Mouse (Mus musculus): ENCODE results near the gene Dnm3. TPM values are rescaled to one million over a fixed set of nuclear protein-coding genes. Genes with fewer than 3 reads are reported as not detected.

The Dnm3 gene
- polyA plus RNA-seq, 1 experiment from 2014 or later, result 1.5 TPM

- ATAC-seq (replicated peaks; ENCODE audit: insufficient number of reproducible peaks, low FRiP score, low TSS enrichment), result no peak
- no peaks in the 10 kb centered on the region for H3K36me3 ChIP-seq (ENCODE audit: control insufficient read depth, insufficient read depth, low read length)
- no peak overlapping the region for H3K4me2 ChIP-seq
- no peak overlapping the region for H3K4me3 ChIP-seq (ENCODE audit: low read depth, low read length)
- H3K9me3 ChIP-seq (replicated peaks; ENCODE audit: control insufficient read depth, low read length), result no peaks in the 10 kb centered on the region
- 83% methylated on average over 8 of the region's 8 CpGs for WGBS (ENCODE audit: insufficient replicate concordance)
- H3K27me3 ChIP-seq (ENCODE audit: control insufficient read depth, insufficient read depth, low read length), result no peaks in the 10 kb centered on the region
- H3K4me1 ChIP-seq (ENCODE audit: control insufficient read depth, insufficient read depth, low read length), result peaks cover 25% of the 10 kb centered on the region
- H3K27ac ChIP-seq (ENCODE audit: low read depth, low read length), result no peak overlapping the region
- no peak overlapping the region for H3K9ac ChIP-seq (ENCODE audit: low read depth, low read length)
Observed at GRCm38 (mm10) chr1:162213066-162213465, 264.8 kb downstream of the Dnm3 start.

GRCm38 (mm10) chr1:162210529-162210928, 267.3 kb downstream of the Dnm3 start:
- WGBS (ENCODE audit: insufficient replicate concordance), result 54% methylated on average over 2 of the region's 2 CpGs

GRCm38 (mm10) chr1:162209487-162210149, 268.2 kb downstream of the Dnm3 start:
- H3K36me3 ChIP-seq (ENCODE audit: control insufficient read depth, insufficient read depth, low read length), result no peaks in the 10 kb centered on the region
- H3K4me1 ChIP-seq (ENCODE audit: control insufficient read depth, insufficient read depth, low read length), result peaks cover 23% of the 10 kb centered on the region
- H3K27me3 ChIP-seq (ENCODE audit: control insufficient read depth, insufficient read depth, low read length), result no peaks in the 10 kb centered on the region
- no peak for ATAC-seq (replicated peaks; ENCODE audit: insufficient number of reproducible peaks, low FRiP score, low TSS enrichment)
- no peaks in the 10 kb centered on the region for H3K9me3 ChIP-seq (replicated peaks; ENCODE audit: control insufficient read depth, low read length)
- peak overlapping the region; percentile 27; the same call in 1 of the 2 replicates for H3K4me2 ChIP-seq
- 44% methylated on average over 10 of the region's 10 CpGs for WGBS (ENCODE audit: insufficient replicate concordance)
- H3K27ac ChIP-seq (ENCODE audit: low read depth, low read length), result peak overlapping the region; percentile 54; the same call in 1 of the 2 replicates
- no peak overlapping the region for H3K4me3 ChIP-seq (ENCODE audit: low read depth, low read length)
- H3K9ac ChIP-seq (ENCODE audit: low read depth, low read length), result no peak overlapping the region

More at GRCm38 (mm10) chr1:162210529-162210928, 267.3 kb downstream of the Dnm3 start:
- H3K27ac ChIP-seq (ENCODE audit: low read depth, low read length), result 0 out of 2 replicates have a peak overlapping the region, but pooled peaks have one; percentile 29
- H3K9me3 ChIP-seq (replicated peaks; ENCODE audit: control insufficient read depth, low read length), result no peaks in the 10 kb centered on the region
- no peak overlapping the region for H3K4me2 ChIP-seq
- no peaks in the 10 kb centered on the region for H3K36me3 ChIP-seq (ENCODE audit: control insufficient read depth, insufficient read depth, low read length)
- H3K27me3 ChIP-seq (ENCODE audit: control insufficient read depth, insufficient read depth, low read length), result no peaks in the 10 kb centered on the region
- ATAC-seq (replicated peaks; ENCODE audit: insufficient number of reproducible peaks, low FRiP score, low TSS enrichment), result no peak
- no peak overlapping the region for H3K4me3 ChIP-seq (ENCODE audit: low read depth, low read length)
- H3K9ac ChIP-seq (ENCODE audit: low read depth, low read length), result no peak overlapping the region
- H3K4me1 ChIP-seq (ENCODE audit: control insufficient read depth, insufficient read depth, low read length), result peaks cover 23% of the 10 kb centered on the region

GRCm38 (mm10) chr1:162209010-162209409, 268.8 kb downstream of the Dnm3 start:
- no peak overlapping the region for H3K27ac ChIP-seq (ENCODE audit: low read depth, low read length)
- H3K36me3 ChIP-seq (ENCODE audit: control insufficient read depth, insufficient read depth, low read length), result no peaks in the 10 kb centered on the region
- WGBS (ENCODE audit: insufficient replicate concordance), result 70% methylated on average over 9 of the region's 9 CpGs
- peak overlapping the region; percentile 27; the same call in 1 of the 2 replicates for H3K4me2 ChIP-seq
- ATAC-seq (replicated peaks; ENCODE audit: insufficient number of reproducible peaks, low FRiP score, low TSS enrichment), result no peak
- no peaks in the 10 kb centered on the region for H3K9me3 ChIP-seq (replicated peaks; ENCODE audit: control insufficient read depth, low read length)
- H3K9ac ChIP-seq (ENCODE audit: low read depth, low read length), result no peak overlapping the region
- H3K4me3 ChIP-seq (ENCODE audit: low read depth, low read length), result no peak overlapping the region
- peaks cover 23% of the 10 kb centered on the region for H3K4me1 ChIP-seq (ENCODE audit: control insufficient read depth, insufficient read depth, low read length)
- no peaks in the 10 kb centered on the region for H3K27me3 ChIP-seq (ENCODE audit: control insufficient read depth, insufficient read depth, low read length)

- no peak overlapping the region for H3K9ac ChIP-seq (ENCODE audit: low read depth, low read length)
- ATAC-seq (replicated peaks; ENCODE audit: insufficient number of reproducible peaks, low FRiP score, low TSS enrichment), result no peak
- H3K27ac ChIP-seq (ENCODE audit: low read depth, low read length), result peak overlapping the region; percentile 51; the same call in 1 of the 2 replicates
- no peak overlapping the region for H3K4me3 ChIP-seq (ENCODE audit: low read depth, low read length)
- H3K36me3 ChIP-seq (ENCODE audit: control insufficient read depth, insufficient read depth, low read length), result no peaks in the 10 kb centered on the region
- H3K4me2 ChIP-seq, result peak overlapping the region; percentile 29; the same call in 1 of the 2 replicates
- no peaks in the 10 kb centered on the region for H3K27me3 ChIP-seq (ENCODE audit: control insufficient read depth, insufficient read depth, low read length)
- WGBS (ENCODE audit: insufficient replicate concordance), result 49% methylated on average over 7 of the region's 7 CpGs
- no peaks in the 10 kb centered on the region for H3K9me3 ChIP-seq (replicated peaks; ENCODE audit: control insufficient read depth, low read length)
- H3K4me1 ChIP-seq (ENCODE audit: control insufficient read depth, insufficient read depth, low read length), result peaks cover 23% of the 10 kb centered on the region
Observed at GRCm38 (mm10) chr1:162207708-162208043, 270.2 kb downstream of the Dnm3 start.

- no peak for ATAC-seq (replicated peaks; ENCODE audit: insufficient number of reproducible peaks, low FRiP score, low TSS enrichment)
- peaks cover 23% of the 10 kb centered on the region for H3K4me1 ChIP-seq (ENCODE audit: control insufficient read depth, insufficient read depth, low read length)
Observed at GRCm38 (mm10) chr1:162206998-162207707, 270.7 kb downstream of the Dnm3 start.

GRCm38 (mm10) chr1:162202465-162203348, 275.1 kb downstream of the Dnm3 start:
- 46% methylated on average over 12 of the region's 12 CpGs for WGBS (ENCODE audit: insufficient replicate concordance)

More at GRCm38 (mm10) chr1:162206998-162207707, 270.7 kb downstream of the Dnm3 start:
- Histone ChIP-seq H3K9me3 (replicated peaks; ENCODE audit: control insufficient read depth, low read length) (no peaks in the 10 kb centered on the region), H3K27me3 (ENCODE audit: control insufficient read depth, insufficient read depth, low read length) (no peaks in the 10 kb centered on the region), H3K9ac (ENCODE audit: low read depth, low read length) (no peak overlapping the region), H3K4me3 (ENCODE audit: low read depth, low read length) (no peak overlapping the region), H3K27ac (ENCODE audit: low read depth, low read length) (peak overlapping the region; percentile 51; the same call in 1 of the 2 replicates), H3K36me3 (ENCODE audit: control insufficient read depth, insufficient read depth, low read length) (no peaks in the 10 kb centered on the region), H3K4me2 (peak overlapping the region; percentile 29; the same call in 1 of the 2 replicates)
- WGBS (ENCODE audit: insufficient replicate concordance), result 31% methylated on average over 12 of the region's 12 CpGs

GRCm38 (mm10) chr1:162200446-162200845, 277.4 kb downstream of the Dnm3 start:
- H3K36me3 ChIP-seq (ENCODE audit: control insufficient read depth, insufficient read depth, low read length), result no peaks in the 10 kb centered on the region
- no peak overlapping the region for H3K4me3 ChIP-seq (ENCODE audit: low read depth, low read length)
- no peaks in the 10 kb centered on the region for H3K27me3 ChIP-seq (ENCODE audit: control insufficient read depth, insufficient read depth, low read length)
- H3K4me1 ChIP-seq (ENCODE audit: control insufficient read depth, insufficient read depth, low read length), result peaks cover 12% of the 10 kb centered on the region
- H3K9me3 ChIP-seq (replicated peaks; ENCODE audit: control insufficient read depth, low read length), result no peaks in the 10 kb centered on the region
- H3K4me2 ChIP-seq, result no peak overlapping the region
- 52% methylated on average over 6 of the region's 6 CpGs for WGBS (ENCODE audit: insufficient replicate concordance)
- no peak overlapping the region for H3K27ac ChIP-seq (ENCODE audit: low read depth, low read length)
- ATAC-seq (replicated peaks; ENCODE audit: insufficient number of reproducible peaks, low FRiP score, low TSS enrichment), result no peak
- no peak overlapping the region for H3K9ac ChIP-seq (ENCODE audit: low read depth, low read length)

More at GRCm38 (mm10) chr1:162202465-162203348, 275.1 kb downstream of the Dnm3 start:
- Histone ChIP-seq H3K4me2 (0 out of 2 replicates have a peak overlapping the region, but pooled peaks have one; percentile 4), H3K36me3 (ENCODE audit: control insufficient read depth, insufficient read depth, low read length) (no peaks in the 10 kb centered on the region), H3K9me3 (replicated peaks; ENCODE audit: control insufficient read depth, low read length) (no peaks in the 10 kb centered on the region), H3K4me1 (ENCODE audit: control insufficient read depth, insufficient read depth, low read length) (peaks cover 8% of the 10 kb centered on the region; the same call in 1 of the 2 replicates), H3K9ac (ENCODE audit: low read depth, low read length) (no peak overlapping the region), H3K27me3 (ENCODE audit: control insufficient read depth, insufficient read depth, low read length) (no peaks in the 10 kb centered on the region), H3K4me3 (ENCODE audit: low read depth, low read length) (no peak overlapping the region), H3K27ac (ENCODE audit: low read depth, low read length) (no peak overlapping the region)
- ATAC-seq (replicated peaks; ENCODE audit: insufficient number of reproducible peaks, low FRiP score, low TSS enrichment), result no peak

All from heart, embryonic 11.5 days (tissue).